Mouse (Mus musculus): ENCODE measurements at regions not wholly inside any gene's neighbourhood (a gene's known extent, or its start where the extent isn't known, plus 50 kb on each side); places are given as distances from the start of the nearest gene placed in this dataset.
A peak's percentile ranks its signal among the peaks of the same experiment; 100 is the strongest.

DNA sequence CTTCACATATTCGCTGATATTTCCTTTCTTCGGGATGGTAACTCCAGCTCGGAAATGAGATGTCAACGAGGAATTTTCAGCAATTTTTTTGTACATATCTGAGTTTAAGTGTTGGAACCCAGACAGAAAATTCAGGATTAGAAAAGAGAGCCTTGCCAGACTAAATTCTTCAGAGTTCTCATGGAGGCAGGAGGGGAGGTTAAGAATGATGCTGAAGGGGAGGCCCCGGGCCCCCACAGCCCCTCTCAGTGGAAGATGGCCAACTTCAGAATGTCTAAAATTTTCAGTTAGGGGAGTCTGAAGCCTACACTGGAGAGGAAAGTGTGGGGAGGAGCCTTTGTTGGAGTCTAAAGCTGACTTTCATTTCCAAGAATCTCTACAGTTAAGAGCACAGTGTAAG is 184.8 kb downstream of the Lpin1 start:
- no peak for ATAC-seq (ENCODE audit: low read depth)
- 91% methylated on average over 5 of the region's 5 CpGs for WGBS
- Histone ChIP-seq H3K4me1 (ENCODE audit: control insufficient read depth, insufficient read depth, low read length) (no peaks in the 10 kb centered on the region), H3K4me3 (ENCODE audit: low read depth, low read length) (no peak overlapping the region), H3K9me3 (ENCODE audit: control insufficient read depth, low read length) (no peaks in the 10 kb centered on the region), H3K27ac (ENCODE audit: low read depth, low read length) (no peak overlapping the region), H3K9ac (replicated peaks; ENCODE audit: low read depth, low read length) (no peak overlapping the region), H3K36me3 (ENCODE audit: control insufficient read depth, insufficient read depth, low read length) (no peaks in the 10 kb centered on the region), H3K4me2 (ENCODE audit: low read depth, low read length) (no peak overlapping the region), H3K27me3 (ENCODE audit: control insufficient read depth, insufficient read depth, low read length) (no peaks in the 10 kb centered on the region)

DNA sequence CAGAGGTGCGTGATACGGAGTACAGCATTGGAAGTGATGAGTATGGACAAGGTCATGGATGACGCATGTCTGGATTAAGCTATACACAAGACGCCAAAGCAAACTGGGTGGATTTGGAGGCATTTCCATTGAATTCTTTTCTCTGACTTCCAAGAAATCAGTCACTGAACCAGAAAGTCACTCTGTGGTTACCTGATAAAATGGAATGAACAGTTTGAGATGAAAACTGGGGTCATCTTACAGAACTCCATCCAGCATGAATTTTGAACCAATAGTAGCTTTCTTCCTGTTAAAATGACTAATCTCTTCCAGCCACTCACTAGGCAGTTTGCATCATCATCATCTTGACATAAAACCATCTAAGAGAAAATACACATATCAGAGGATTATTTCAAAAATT is 186.2 kb downstream of the Lpin1 start:
- H3K9me3 ChIP-seq (ENCODE audit: control insufficient read depth, low read length), result no peaks in the 10 kb centered on the region
- no peak for ATAC-seq (ENCODE audit: low read depth)

DNA sequence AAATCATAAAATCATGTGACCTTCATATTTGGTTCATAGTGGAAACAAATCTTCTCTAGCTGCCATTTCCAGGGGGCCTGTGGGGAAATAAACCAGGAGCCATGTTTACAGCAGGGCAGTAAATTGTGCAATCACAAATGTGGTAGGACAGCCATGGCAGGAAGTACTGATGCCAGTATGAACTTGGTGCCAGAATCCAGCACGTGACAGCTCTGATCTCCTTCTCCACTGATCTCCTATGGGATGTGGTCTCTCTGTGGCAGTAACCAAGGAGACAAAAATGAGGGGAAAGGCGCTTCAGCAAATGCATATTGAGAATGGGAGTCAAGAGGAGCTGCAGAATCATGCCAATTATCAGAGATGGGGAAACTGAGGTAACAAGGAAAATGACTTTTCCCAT is 215.0 kb downstream of the Lpin1 start:
- no peaks in the 10 kb centered on the region for H3K36me3 ChIP-seq (ENCODE audit: control insufficient read depth, insufficient read depth, low read length)
- ATAC-seq (ENCODE audit: low read depth), result peak; percentile 41; the same call in 1 of the 2 replicates
- H3K9ac ChIP-seq (replicated peaks; ENCODE audit: low read depth, low read length), result no peak overlapping the region
- H3K27me3 ChIP-seq (ENCODE audit: control insufficient read depth, insufficient read depth, low read length), result no peaks in the 10 kb centered on the region
- 80% methylated on average over 2 of the region's 2 CpGs for WGBS
- H3K9me3 ChIP-seq (ENCODE audit: control insufficient read depth, low read length), result no peaks in the 10 kb centered on the region
- no peaks in the 10 kb centered on the region for H3K4me1 ChIP-seq (ENCODE audit: control insufficient read depth, insufficient read depth, low read length)
- H3K27ac ChIP-seq (ENCODE audit: low read depth, low read length), result no peak overlapping the region
- H3K4me2 ChIP-seq (ENCODE audit: low read depth, low read length), result no peak overlapping the region
- H3K4me3 ChIP-seq (ENCODE audit: low read depth, low read length), result no peak overlapping the region

More for the DNA sequence above, 186.2 kb downstream of the Lpin1 start:
- H3K4me1 ChIP-seq (ENCODE audit: control insufficient read depth, insufficient read depth, low read length), result no peaks in the 10 kb centered on the region
- no peaks in the 10 kb centered on the region for H3K36me3 ChIP-seq (ENCODE audit: control insufficient read depth, insufficient read depth, low read length)
- H3K27ac ChIP-seq (ENCODE audit: low read depth, low read length), result no peak overlapping the region
- H3K9ac ChIP-seq (replicated peaks; ENCODE audit: low read depth, low read length), result no peak overlapping the region
- H3K27me3 ChIP-seq (ENCODE audit: control insufficient read depth, insufficient read depth, low read length), result no peaks in the 10 kb centered on the region
- no peak overlapping the region for H3K4me2 ChIP-seq (ENCODE audit: low read depth, low read length)
- 98% methylated on average over 4 of the region's 4 CpGs for WGBS
- no peak overlapping the region for H3K4me3 ChIP-seq (ENCODE audit: low read depth, low read length)

DNA sequence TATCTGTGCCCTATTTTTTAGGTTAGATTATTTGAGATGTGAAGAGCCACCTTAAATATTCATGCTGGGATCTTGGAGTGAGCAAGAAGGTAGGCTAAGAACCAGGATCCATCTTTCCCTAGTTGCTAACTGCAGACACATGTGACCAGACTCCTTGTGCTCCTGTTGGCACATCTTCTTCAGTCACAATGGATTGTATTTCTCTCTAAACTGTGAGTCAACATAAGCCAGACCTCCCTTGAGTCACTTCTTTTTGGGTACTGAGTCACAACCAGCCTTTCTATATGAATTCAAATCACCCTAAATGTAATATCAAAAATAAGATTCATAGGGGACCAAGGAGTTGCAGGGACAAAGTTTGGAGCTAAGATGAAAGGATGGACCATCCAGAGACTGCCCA is 217.9 kb downstream of the Lpin1 start:
- no peaks in the 10 kb centered on the region for H3K36me3 ChIP-seq (ENCODE audit: control insufficient read depth, insufficient read depth, low read length)
- no peak overlapping the region for H3K4me3 ChIP-seq (ENCODE audit: low read depth, low read length)
- H3K9me3 ChIP-seq (ENCODE audit: control insufficient read depth, low read length), result no peaks in the 10 kb centered on the region
- H3K27me3 ChIP-seq (ENCODE audit: control insufficient read depth, insufficient read depth, low read length), result no peaks in the 10 kb centered on the region
- no peak overlapping the region for H3K27ac ChIP-seq (ENCODE audit: low read depth, low read length)
- no peak overlapping the region for H3K4me2 ChIP-seq (ENCODE audit: low read depth, low read length)
- H3K4me1 ChIP-seq (ENCODE audit: control insufficient read depth, insufficient read depth, low read length), result no peaks in the 10 kb centered on the region
- ATAC-seq (ENCODE audit: low read depth), result no peak
- no peak overlapping the region for H3K9ac ChIP-seq (replicated peaks; ENCODE audit: low read depth, low read length)

DNA sequence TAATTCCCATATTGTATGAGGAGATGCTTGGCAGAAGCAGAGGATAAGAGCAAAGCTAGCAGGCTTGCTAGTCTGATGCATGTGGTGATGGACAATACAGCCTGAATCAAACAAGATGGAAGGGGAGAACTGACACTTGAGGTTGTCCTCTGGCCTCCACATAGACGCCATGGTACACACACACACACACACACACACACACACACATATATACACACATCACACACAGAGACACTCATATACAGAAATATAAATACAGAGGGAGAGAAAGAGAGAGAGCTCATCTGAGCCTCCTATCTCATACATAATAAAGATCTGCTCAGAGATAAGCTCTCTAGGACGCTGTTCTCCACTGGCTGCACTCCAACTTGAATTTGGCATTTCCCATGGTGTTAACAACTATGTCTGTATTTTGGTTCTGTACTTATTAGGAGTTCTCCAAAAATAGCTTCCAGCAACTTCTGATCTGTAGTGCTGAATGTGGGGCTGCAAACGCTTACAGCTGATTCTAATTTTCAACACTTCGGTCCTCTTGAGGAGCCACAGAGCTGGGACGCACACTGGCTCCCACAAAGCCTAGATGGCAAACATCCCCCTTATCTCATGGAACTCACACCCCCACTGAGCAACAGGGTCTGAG is 219.0 kb downstream of the Lpin1 start:
- no peak for ATAC-seq (ENCODE audit: low read depth)
- Histone ChIP-seq H3K4me3 (ENCODE audit: low read depth, low read length) (no peak overlapping the region), H3K27me3 (ENCODE audit: control insufficient read depth, insufficient read depth, low read length) (no peaks in the 10 kb centered on the region), H3K9ac (replicated peaks; ENCODE audit: low read depth, low read length) (no peak overlapping the region), H3K4me2 (ENCODE audit: low read depth, low read length) (no peak overlapping the region), H3K9me3 (ENCODE audit: control insufficient read depth, low read length) (no peaks in the 10 kb centered on the region), H3K27ac (ENCODE audit: low read depth, low read length) (no peak overlapping the region), H3K36me3 (ENCODE audit: control insufficient read depth, insufficient read depth, low read length) (no peaks in the 10 kb centered on the region), H3K4me1 (ENCODE audit: control insufficient read depth, insufficient read depth, low read length) (no peaks in the 10 kb centered on the region)
- WGBS, result 88% methylated on average over 5 of the region's 5 CpGs

DNA sequence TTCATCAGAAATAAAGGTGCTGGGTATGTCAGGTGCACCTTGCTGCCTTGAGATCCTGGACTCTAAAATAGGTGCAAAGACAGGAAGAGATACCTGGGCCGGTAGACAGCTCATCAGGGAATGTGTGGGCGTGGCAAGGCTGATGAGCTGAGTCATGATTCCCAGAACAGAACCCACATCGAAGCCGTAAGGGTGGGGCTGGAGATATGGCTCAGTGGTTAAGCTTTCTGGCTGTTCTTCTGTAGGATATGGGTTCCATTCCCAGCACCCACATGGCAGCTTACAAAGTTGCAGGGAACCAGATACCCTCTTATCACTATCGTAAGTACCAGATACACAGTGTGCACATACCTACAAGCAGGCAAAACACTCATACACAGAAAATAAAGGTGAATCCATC is 219.6 kb downstream of the Lpin1 start:
- Histone ChIP-seq H3K9ac (replicated peaks; ENCODE audit: low read depth, low read length) (no peak overlapping the region), H3K4me3 (ENCODE audit: low read depth, low read length) (no peak overlapping the region), H3K27me3 (ENCODE audit: control insufficient read depth, insufficient read depth, low read length) (no peaks in the 10 kb centered on the region), H3K9me3 (ENCODE audit: control insufficient read depth, low read length) (no peaks in the 10 kb centered on the region), H3K4me2 (ENCODE audit: low read depth, low read length) (no peak overlapping the region), H3K4me1 (ENCODE audit: control insufficient read depth, insufficient read depth, low read length) (no peaks in the 10 kb centered on the region), H3K27ac (ENCODE audit: low read depth, low read length) (no peak overlapping the region), H3K36me3 (ENCODE audit: control insufficient read depth, insufficient read depth, low read length) (no peaks in the 10 kb centered on the region)
- 95% methylated on average over 5 of the region's 5 CpGs for WGBS
- ATAC-seq (ENCODE audit: low read depth), result no peak

DNA sequence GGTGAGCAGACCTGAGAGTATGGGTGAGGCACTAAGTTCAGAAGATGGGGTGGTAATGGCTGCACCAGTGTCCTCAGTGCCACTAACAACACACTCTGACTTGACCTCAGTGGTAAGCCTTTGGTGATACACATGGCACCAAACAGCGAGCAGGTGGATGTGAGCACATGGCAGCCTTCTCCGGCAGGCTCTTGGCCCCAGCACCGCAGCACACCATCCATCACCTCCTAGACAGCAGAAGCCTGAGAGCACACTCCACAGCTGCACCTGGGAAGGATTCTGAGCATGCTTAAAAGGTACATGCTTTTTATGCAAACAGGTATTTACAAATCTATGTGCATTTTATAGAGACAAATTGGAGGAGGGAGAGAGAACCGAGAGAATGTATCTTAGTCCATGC is 223.7 kb downstream of the Lpin1 start:
- H3K4me1 ChIP-seq (ENCODE audit: control insufficient read depth, insufficient read depth, low read length), result no peaks in the 10 kb centered on the region
- H3K4me2 ChIP-seq (ENCODE audit: low read depth, low read length), result no peak overlapping the region
- H3K9me3 ChIP-seq (ENCODE audit: control insufficient read depth, low read length), result no peaks in the 10 kb centered on the region
- no peak for ATAC-seq (ENCODE audit: low read depth)
- H3K4me3 ChIP-seq (ENCODE audit: low read depth, low read length), result no peak overlapping the region
- no peak overlapping the region for H3K27ac ChIP-seq (ENCODE audit: low read depth, low read length)
- 90% methylated on average over 4 of the region's 4 CpGs for WGBS
- H3K9ac ChIP-seq (replicated peaks; ENCODE audit: low read depth, low read length), result no peak overlapping the region
- no peaks in the 10 kb centered on the region for H3K27me3 ChIP-seq (ENCODE audit: control insufficient read depth, insufficient read depth, low read length)
- no peaks in the 10 kb centered on the region for H3K36me3 ChIP-seq (ENCODE audit: control insufficient read depth, insufficient read depth, low read length)

DNA sequence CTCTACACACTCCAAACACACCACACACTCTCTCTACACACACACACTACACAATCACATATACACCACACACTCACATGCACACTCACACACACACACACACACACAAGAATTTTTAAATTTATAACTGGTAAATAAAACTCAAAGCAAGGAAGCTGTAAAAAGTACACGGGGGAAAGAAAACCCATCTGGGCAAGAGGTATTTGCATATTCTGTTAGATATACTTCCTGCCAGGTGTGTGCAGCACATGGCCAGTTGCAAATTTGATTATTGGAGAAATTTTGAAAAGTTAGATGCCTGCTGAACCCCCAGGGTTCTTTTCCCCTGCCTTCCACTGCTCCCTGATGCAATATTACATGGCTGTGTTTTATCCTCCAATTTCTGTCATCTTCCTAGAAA is 226.4 kb downstream of the Lpin1 start:
- Histone ChIP-seq H3K4me3 (ENCODE audit: low read depth, low read length) (no peak overlapping the region), H3K4me1 (ENCODE audit: control insufficient read depth, insufficient read depth, low read length) (no peaks in the 10 kb centered on the region), H3K27ac (ENCODE audit: low read depth, low read length) (no peak overlapping the region), H3K9ac (replicated peaks; ENCODE audit: low read depth, low read length) (no peak overlapping the region), H3K27me3 (ENCODE audit: control insufficient read depth, insufficient read depth, low read length) (no peaks in the 10 kb centered on the region), H3K9me3 (ENCODE audit: control insufficient read depth, low read length) (no peaks in the 10 kb centered on the region), H3K4me2 (ENCODE audit: low read depth, low read length) (no peak overlapping the region), H3K36me3 (ENCODE audit: control insufficient read depth, insufficient read depth, low read length) (no peaks in the 10 kb centered on the region)
- 85% methylated on average over 1 of the region's 1 CpGs for WGBS
- ATAC-seq (ENCODE audit: low read depth), result no peak

DNA sequence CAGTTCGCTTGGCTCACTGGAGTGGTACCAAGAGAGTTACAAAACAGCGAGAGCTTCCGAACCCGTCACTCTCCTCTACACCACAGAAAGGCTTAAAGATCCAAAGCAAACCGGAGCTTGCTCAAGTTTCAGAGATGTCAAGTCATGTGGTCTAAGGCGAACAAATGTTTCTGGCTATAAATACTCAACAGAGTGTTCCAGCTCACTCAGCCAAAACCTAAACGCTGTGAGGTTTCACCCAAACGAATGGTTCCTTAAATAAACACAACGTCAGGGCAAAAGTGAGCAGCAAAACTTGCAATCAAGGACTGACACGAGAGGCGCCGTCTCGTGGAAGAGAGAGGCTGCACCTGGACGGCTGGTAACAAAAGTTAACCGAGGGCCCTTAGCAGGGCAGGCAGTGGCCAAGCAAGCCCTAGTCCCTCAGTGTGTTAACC is 227.2 kb downstream of the Lpin1 start:
- Histone ChIP-seq H3K36me3 (ENCODE audit: control insufficient read depth, insufficient read depth, low read length) (no peaks in the 10 kb centered on the region), H3K4me3 (ENCODE audit: low read depth, low read length) (no peak overlapping the region), H3K9ac (replicated peaks; ENCODE audit: low read depth, low read length) (no peak overlapping the region), H3K4me2 (ENCODE audit: low read depth, low read length) (no peak overlapping the region), H3K4me1 (ENCODE audit: control insufficient read depth, insufficient read depth, low read length) (no peaks in the 10 kb centered on the region), H3K9me3 (ENCODE audit: control insufficient read depth, low read length) (no peaks in the 10 kb centered on the region), H3K27ac (ENCODE audit: low read depth, low read length) (no peak overlapping the region), H3K27me3 (ENCODE audit: control insufficient read depth, insufficient read depth, low read length) (no peaks in the 10 kb centered on the region)
- WGBS, result 83% methylated on average over 15 of the region's 15 CpGs
- no peak for ATAC-seq (ENCODE audit: low read depth)

Measured in neural tube, embryonic 14.5 days (tissue).